Comparison of ENCODE assay signal across 33 mouse cellular contexts in the genomic region with DNA sequence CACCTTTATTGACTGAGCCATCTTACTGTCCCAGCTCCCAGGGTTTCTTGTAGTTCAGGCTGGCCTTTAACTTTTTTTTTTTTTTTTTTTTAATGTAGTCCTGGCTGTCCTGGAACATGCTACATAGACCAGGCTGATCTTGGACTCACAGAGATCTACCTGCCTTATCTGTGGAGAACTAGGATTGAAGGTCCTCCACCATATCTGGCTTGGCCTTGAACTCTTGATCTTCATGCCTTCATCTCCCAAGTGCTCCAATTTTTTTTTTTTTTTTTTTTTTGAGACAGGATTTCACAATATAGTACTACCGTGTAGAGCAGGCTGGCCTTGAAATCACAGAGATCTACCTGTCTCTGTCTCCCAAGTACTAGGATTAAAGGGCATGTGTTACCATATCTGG. TPM values are rescaled to one million over a fixed set of nuclear protein-coding genes. Genes with fewer than 3 reads are reported as not detected.
"Had no signal": no experiment of that assay in that cellular context is flagged by ENCODE, and none has a peak within 500 bp of the region (broad histone marks: within the 10 kb centered on the region; RNA-seq: fewer than 3 reads in every experiment).

No protein-coding gene starts in this region.

- H3K27ac ChIP-seq: limb, embryonic 10.5 days; limb, embryonic 12.5 days; limb, embryonic 13.5 days; limb, embryonic 15.5 days; liver, embryonic 12.5 days; liver, embryonic 13.5 days; liver, embryonic 14.5 days; liver, embryonic 15.5 days; lung, embryonic 15.5 days; macrophage; midbrain, embryonic 10.5 days; midbrain, embryonic 12.5 days; midbrain, embryonic 13.5 days; midbrain, embryonic 15.5 days; neural tube, embryonic 12.5 days had no signal

- DNase-seq: left cerebral cortex, postnatal 4 days; liver; liver, embryonic 13.5 days; liver, postnatal 0 days; lung, adult 18-20 months; lung, adult 2 months; lung, embryonic 14.5 days; lung, postnatal 10 days; lung, postnatal 36 days; lung, postnatal 4 days; midbrain, embryonic 14.5 days had no signal

- H3K4me3 ChIP-seq: limb, embryonic 10.5 days; limb, embryonic 12.5 days; limb, embryonic 13.5 days; limb, embryonic 15.5 days; liver, embryonic 12.5 days; liver, embryonic 13.5 days; liver, embryonic 15.5 days; lung, embryonic 15.5 days; midbrain, embryonic 10.5 days; midbrain, embryonic 12.5 days; midbrain, embryonic 13.5 days; midbrain, embryonic 15.5 days; myocyte; neural tube, embryonic 12.5 days had no signal

- H3K27me3 ChIP-seq: limb, embryonic 13.5 days; limb, embryonic 15.5 days; megakaryocyte, embryonic 14.5 days; midbrain, embryonic 15.5 days; neural tube, embryonic 12.5 days had no signal

- H3K4me2 ChIP-seq: limb, embryonic 12.5 days; limb, embryonic 13.5 days; limb, embryonic 15.5 days; liver, embryonic 11.5 days; liver, embryonic 12.5 days; liver, embryonic 13.5 days; liver, embryonic 15.5 days; lung, embryonic 14.5 days; lung, embryonic 15.5 days; midbrain, embryonic 11.5 days; midbrain, embryonic 12.5 days; midbrain, embryonic 13.5 days; midbrain, embryonic 15.5 days; neural tube, embryonic 12.5 days had no signal

- H3K36me3 ChIP-seq: limb, embryonic 10.5 days; limb, embryonic 12.5 days; limb, embryonic 13.5 days; limb, embryonic 15.5 days; liver, embryonic 12.5 days; liver, embryonic 13.5 days; liver, embryonic 15.5 days; lung, embryonic 15.5 days; midbrain, embryonic 10.5 days; midbrain, embryonic 12.5 days; midbrain, embryonic 13.5 days; midbrain, embryonic 15.5 days; neural tube, embryonic 12.5 days had no signal

- H3K9ac ChIP-seq: limb, embryonic 12.5 days; limb, embryonic 13.5 days; limb, embryonic 15.5 days; liver, embryonic 12.5 days; liver, embryonic 13.5 days; liver, embryonic 14.5 days; liver, embryonic 15.5 days; liver, postnatal 0 days; lung, embryonic 14.5 days; lung, embryonic 15.5 days; midbrain, embryonic 12.5 days; midbrain, embryonic 13.5 days; midbrain, embryonic 15.5 days; neural tube, embryonic 12.5 days had no signal

- H3K9me3 ChIP-seq: limb, embryonic 10.5 days; limb, embryonic 12.5 days; limb, embryonic 13.5 days; limb, embryonic 15.5 days; liver, embryonic 12.5 days; liver, embryonic 13.5 days; liver, embryonic 15.5 days; lung, embryonic 15.5 days; megakaryocyte, embryonic 14.5 days; midbrain, embryonic 10.5 days; midbrain, embryonic 12.5 days; midbrain, embryonic 13.5 days; midbrain, embryonic 15.5 days; neural tube, embryonic 12.5 days had no signal

RNA-seq across cellular contexts. Expression of a gene that starts 14.8 kb away (rescaled TPM):
- total RNA-seq: megakaryocyte-erythroid progenitor cell, adult 5-6 weeks had no signal

RNA-seq across cellular contexts. Expression of a gene that starts 23.6 kb away (rescaled TPM):
- total RNA-seq: liver, adult 2 months; megakaryocyte progenitor cell, adult 5-6 weeks; megakaryocyte, adult 5-6 weeks; megakaryocyte-erythroid progenitor cell, adult 5-6 weeks had no signal
